Mouse (Mus musculus): ENCODE data around the gene Rpl7a. TPM values are rescaled to one million over a fixed set of nuclear protein-coding genes. Genes with fewer than 3 reads are reported as not detected.
"Not testable (repeated sequence)": the region's sequence is repeated elsewhere in the genome, so short reads cannot be mapped to it uniquely, and the experiment has no call there.

The Rpl7a gene
- total RNA-seq (2017), result 1,682 and 2,482 TPM in 2 replicates

GRCm38 (mm10) chr2:26910124-26910993 is at the start of gene Rpl7a, which contains the start of gene Med22:
Gene Rpl7a (plus strand): TSS chr2:26910764.
Gene Med22 (minus strand): TSS chr2:26910677.
- peak; percentile 69 to 82 for ATAC-seq (replicated peaks in 1 of 2; ENCODE audit: insufficient read depth in 1 of 2, low FRiP score in 2 of 2, low TSS enrichment in 1 of 2, low read depth in 1 of 2, poor library complexity in 2 of 2, severe bottlenecking in 2 of 2)

DNA sequence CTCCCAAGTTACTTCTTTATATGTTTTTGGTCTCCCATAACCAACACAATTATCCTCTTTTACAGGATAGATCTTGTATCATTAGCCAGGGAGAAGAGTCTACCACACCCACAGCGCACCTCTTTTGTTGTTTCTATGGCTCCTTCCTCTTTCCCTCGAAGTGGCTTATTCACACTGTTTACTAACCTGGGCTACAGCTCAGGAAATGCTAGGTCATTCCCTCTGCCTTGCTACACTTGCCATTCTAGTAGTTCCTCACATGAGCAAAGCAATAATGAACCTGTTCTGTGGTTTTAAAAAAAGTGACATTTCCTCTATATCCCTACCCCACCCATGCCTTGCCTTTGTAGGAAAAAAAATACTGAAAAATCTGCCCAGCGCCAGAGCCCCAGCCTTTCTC is 47.7 kb upstream of the Rpl7a start:
- ATAC-seq (replicated peaks in 1 of 2; ENCODE audit: insufficient read depth in 1 of 2, low FRiP score in 2 of 2, low TSS enrichment in 1 of 2, low read depth in 1 of 2, poor library complexity in 2 of 2, severe bottlenecking in 2 of 2), result peak; percentile 86 to 92

- ATAC-seq (replicated peaks in 1 of 2; ENCODE audit: insufficient read depth in 1 of 2, low FRiP score in 2 of 2, low TSS enrichment in 1 of 2, low read depth in 1 of 2, poor library complexity in 2 of 2, severe bottlenecking in 2 of 2), result no peak
Observed at GRCm38 (mm10) chr2:26864879-26865278, 45.7 kb upstream of the Rpl7a start, which contains the start of gene Abo. Gene Abo (minus strand): TSS chr2:26864979.

- ATAC-seq (replicated peaks in 1 of 2; ENCODE audit: insufficient read depth in 1 of 2, low FRiP score in 2 of 2, low TSS enrichment in 1 of 2, low read depth in 1 of 2, poor library complexity in 2 of 2, severe bottlenecking in 2 of 2), result no peak
Observed at GRCm38 (mm10) chr2:26870666-26871065, 39.9 kb upstream of the Rpl7a start.

GRCm38 (mm10) chr2:26878571-26878970 is 32.0 kb upstream of the Rpl7a start:
- no peak for ATAC-seq (replicated peaks in 1 of 2; ENCODE audit: insufficient read depth in 1 of 2, low FRiP score in 2 of 2, low TSS enrichment in 1 of 2, low read depth in 1 of 2, poor library complexity in 2 of 2, severe bottlenecking in 2 of 2)

GRCm38 (mm10) chr2:26885541-26885940 is 25.0 kb upstream of the Rpl7a start:
- ATAC-seq (replicated peaks in 1 of 2; ENCODE audit: insufficient read depth in 1 of 2, low FRiP score in 2 of 2, low TSS enrichment in 1 of 2, low read depth in 1 of 2, poor library complexity in 2 of 2, severe bottlenecking in 2 of 2), result not testable (repeated sequence)

GRCm38 (mm10) chr2:26886170-26886569 is 24.4 kb upstream of the Rpl7a start:
- ATAC-seq (replicated peaks in 1 of 2; ENCODE audit: insufficient read depth in 1 of 2, low FRiP score in 2 of 2, low TSS enrichment in 1 of 2, low read depth in 1 of 2, poor library complexity in 2 of 2, severe bottlenecking in 2 of 2), result not testable (repeated sequence)

DNA sequence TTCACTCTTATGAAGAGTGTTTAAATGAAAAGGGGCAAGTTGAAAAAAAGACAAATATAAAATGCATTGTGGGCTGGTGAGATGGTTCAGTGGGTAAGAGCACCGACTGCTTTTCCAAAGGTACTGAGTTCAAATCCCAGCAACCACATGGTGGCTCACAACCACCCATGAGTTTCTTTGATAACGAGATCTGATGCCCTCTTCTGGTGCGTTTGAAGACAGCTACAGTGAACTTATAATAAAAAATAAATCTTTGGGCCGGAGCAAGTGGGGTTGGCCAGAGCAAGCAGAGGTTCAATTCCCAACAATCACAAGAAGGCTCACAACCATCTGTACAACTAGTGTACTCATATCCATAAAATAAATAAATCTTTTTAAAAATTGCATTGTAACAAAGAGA is 14.7 kb upstream of the Rpl7a start:
- ATAC-seq (replicated peaks in 1 of 2; ENCODE audit: insufficient read depth in 1 of 2, low FRiP score in 2 of 2, low TSS enrichment in 1 of 2, low read depth in 1 of 2, poor library complexity in 2 of 2, severe bottlenecking in 2 of 2), result no peak

DNA sequence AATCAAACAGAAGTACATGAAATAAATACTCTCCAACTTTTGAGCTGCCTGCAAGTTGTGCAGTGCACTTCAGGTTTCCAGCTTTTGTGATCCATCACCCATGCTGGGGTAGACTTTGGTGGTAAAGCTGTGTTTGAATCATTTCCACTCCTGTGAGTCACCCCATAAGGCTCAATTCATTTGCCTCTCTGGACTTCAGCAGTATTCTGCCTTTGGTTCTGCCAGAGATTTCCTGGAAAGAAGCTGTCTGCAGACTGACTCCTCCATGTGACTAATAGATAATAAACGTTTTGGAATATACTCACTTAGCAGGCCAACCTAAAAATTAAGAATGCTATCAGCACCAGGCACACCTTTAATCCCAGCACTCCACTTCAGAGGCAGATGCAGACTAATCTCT is 9.8 kb upstream of the Rpl7a start:
- no peak for ATAC-seq (replicated peaks in 1 of 2; ENCODE audit: insufficient read depth in 1 of 2, low FRiP score in 2 of 2, low TSS enrichment in 1 of 2, low read depth in 1 of 2, poor library complexity in 2 of 2, severe bottlenecking in 2 of 2)

DNA sequence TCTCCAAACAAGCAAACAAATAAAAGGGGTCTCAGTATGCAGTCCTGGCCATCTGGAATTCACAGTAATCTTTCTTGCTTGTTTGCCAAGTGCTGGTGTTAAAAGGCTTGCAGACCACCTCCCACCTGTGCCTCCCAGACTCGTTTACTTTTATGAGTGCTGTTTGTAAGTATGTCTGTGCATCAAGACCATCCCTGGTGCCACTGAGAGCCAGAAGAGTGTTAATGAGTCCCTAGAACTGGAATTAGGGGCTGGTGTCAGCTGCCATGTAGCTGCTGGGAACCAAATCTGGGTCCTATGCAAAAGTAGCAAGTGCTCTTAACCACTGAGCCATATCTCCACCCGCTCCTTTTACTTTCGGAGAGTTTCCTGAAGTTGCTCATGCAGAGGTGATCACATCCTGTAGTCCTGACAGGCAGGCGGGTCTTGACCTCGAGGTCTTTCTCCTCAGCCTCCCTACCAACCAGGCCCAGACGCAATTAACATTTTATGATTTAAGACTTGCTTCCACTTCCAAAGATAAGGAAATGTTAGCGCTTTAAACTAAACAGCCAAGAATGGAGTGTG is 8.6 kb upstream of the Rpl7a start:
- ATAC-seq (replicated peaks in 1 of 2; ENCODE audit: insufficient read depth in 1 of 2, low FRiP score in 2 of 2, low TSS enrichment in 1 of 2, low read depth in 1 of 2, poor library complexity in 2 of 2, severe bottlenecking in 2 of 2), result no peak

DNA sequence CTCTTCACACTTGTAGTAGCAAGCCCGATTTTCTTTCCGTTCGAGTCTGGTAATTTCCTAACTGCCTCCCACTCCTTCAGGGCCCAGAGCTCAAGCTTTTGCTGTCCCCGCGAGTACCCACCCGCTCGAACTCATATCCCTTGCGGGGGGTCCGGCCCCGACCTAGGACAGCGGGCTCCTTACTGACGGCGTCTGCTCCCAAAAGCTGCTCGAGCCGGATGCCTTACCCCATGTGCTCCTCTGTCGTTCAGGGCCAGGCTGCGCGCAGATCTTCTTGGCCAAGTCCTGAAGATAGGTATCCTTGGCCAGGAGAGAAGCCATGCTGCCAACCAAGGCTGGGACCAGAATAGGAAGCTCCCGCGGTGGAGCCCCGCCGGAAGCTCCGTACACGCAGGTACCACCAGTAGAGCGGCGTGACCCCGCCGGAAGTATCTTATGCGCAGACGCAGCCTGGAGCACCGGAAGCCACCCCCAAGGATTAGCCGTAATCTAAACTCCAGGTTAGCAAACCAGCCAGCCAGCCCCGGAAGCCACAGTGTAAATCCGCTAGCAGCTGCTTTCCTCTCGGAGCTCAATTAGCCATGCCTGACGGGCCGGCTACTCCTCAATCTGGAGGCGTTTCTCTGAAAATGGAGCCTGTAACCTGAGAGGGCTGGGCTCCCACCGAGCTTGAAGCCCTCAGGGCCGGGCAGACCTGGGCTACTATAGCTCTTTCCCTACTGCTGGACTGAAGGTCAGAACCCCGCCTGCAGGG is 7.9 kb upstream of the Rpl7a start, which contains the start of gene Surf6:
Surf6 (minus strand) TSS at position 413 of the 754 bp plus-strand sequence.
- peak; percentile 84 to 94 for ATAC-seq (replicated peaks in 1 of 2; ENCODE audit: insufficient read depth in 1 of 2, low FRiP score in 2 of 2, low TSS enrichment in 1 of 2, low read depth in 1 of 2, poor library complexity in 2 of 2, severe bottlenecking in 2 of 2)

DNA sequence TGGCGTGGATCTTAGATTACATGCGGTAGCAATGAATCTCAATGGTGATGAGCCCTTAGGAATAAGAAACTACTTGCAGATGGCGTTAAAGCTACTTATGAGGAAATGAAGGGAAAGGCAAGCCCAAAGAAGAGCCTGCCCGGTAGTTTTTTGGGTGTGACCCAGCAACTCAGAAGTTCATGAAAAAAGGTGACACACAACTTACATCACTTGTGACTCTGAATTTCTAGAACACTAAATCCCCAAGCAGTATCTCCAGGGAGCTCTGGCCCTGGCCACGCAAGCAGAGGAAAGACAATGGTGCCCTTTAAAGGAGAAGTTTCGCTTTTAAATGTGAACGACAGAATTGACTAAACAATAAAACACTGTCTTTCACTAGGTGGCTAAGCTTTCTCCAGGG is 7.3 kb upstream of the Rpl7a start:
- ATAC-seq (replicated peaks in 1 of 2; ENCODE audit: insufficient read depth in 1 of 2, low FRiP score in 2 of 2, low TSS enrichment in 1 of 2, low read depth in 1 of 2, poor library complexity in 2 of 2, severe bottlenecking in 2 of 2), result no peak

DNA sequence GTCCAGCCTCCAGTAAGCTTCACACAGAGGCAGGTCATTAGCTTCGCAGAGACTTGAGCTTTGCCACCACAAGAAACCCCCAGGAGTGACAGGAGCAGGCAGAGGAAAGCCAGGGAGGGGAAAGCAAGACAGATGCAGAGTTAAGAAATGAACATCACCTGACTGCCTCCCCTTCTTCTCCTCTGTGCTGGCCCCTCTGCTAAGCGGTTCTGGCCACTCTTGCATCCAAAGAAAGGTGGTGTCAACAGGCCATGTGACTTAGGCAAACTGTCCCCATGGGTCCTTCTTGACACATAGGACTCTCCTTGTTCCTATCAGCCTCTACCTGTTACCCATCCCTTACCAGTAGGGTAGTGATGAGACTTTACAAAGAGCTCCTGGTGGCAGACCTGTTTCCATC is 4.6 kb upstream of the Rpl7a start:
- no peak for ATAC-seq (replicated peaks in 1 of 2; ENCODE audit: insufficient read depth in 1 of 2, low FRiP score in 2 of 2, low TSS enrichment in 1 of 2, low read depth in 1 of 2, poor library complexity in 2 of 2, severe bottlenecking in 2 of 2)

GRCm38 (mm10) chr2:26906431-26906830 is 4.1 kb upstream of the Rpl7a start:
- ATAC-seq (replicated peaks in 1 of 2; ENCODE audit: insufficient read depth in 1 of 2, low FRiP score in 2 of 2, low TSS enrichment in 1 of 2, low read depth in 1 of 2, poor library complexity in 2 of 2, severe bottlenecking in 2 of 2), result no peak

DNA sequence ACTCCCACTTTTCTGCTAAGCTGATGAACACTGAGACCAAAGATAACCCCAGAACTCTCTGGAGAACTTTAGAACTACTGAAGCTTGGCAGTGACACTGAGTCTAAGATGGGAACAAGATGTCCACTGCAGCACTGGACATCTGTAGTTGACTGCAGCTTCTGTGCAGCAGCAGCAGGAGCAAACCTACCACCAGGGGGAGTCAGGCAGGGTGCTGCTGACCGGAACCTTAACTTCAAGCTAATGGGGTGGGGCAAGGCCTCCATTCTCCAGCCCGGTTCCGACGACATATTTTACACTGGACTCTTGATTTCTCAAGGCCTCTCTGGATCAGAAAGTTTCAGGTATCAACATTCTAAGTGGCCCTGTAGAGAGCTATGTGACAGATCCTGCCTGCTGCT is 3.5 kb upstream of the Rpl7a start:
- no peak for ATAC-seq (replicated peaks in 1 of 2; ENCODE audit: insufficient read depth in 1 of 2, low FRiP score in 2 of 2, low TSS enrichment in 1 of 2, low read depth in 1 of 2, poor library complexity in 2 of 2, severe bottlenecking in 2 of 2)

DNA sequence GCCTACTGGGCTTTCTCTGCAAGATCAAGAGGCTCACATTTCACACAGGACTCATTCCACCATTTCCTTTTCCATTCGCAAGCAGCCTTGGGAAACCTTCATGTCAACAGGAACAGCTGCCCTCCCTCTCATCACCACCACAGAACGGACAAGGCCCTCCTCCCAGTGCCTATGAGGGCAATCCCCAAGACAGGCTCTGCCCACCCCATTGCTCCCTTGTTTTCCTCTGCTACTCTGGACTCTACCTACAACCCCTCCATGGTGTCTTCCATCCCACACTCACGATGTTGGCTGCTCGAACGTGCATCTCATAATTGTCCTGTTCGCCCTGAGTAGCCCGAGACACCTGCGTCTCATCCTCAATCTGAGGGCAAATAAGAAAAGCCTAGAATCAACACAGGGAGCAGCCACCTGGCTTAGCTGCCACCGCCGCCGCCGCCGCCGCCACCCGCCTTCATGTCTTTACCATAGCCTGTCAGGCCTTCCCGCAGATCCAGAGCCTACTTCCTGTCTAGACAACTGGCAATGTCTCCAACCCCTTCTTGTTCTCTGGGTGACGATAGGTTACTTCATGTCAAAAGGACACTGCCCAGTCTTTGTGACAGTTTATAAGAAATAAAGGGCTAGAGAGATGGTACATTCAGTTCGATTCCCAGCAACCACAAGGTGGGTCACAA is 1.7 kb upstream of the Rpl7a start:
- no peak for ATAC-seq (replicated peaks in 1 of 2; ENCODE audit: insufficient read depth in 1 of 2, low FRiP score in 2 of 2, low TSS enrichment in 1 of 2, low read depth in 1 of 2, poor library complexity in 2 of 2, severe bottlenecking in 2 of 2)

DNA sequence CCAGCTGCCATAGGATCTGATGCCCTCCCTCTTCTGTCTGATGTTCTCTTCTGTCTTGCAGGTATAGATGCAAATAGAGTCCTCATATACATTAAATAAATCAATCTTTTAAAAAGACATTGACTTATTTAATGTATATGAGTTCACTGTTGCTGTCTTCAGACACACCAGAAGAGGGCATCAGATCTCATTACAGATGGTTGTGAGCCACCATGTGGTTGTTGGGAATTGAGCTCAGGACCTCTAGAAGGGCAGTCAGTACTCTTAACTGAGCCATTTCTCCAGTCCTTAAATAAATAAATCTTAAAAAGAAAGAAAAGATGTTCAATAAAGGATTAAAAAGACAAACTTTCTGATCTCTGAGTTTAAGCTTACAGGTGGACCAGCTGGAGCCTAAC is 1.2 kb upstream of the Rpl7a start:
- no peak for ATAC-seq (replicated peaks in 1 of 2; ENCODE audit: insufficient read depth in 1 of 2, low FRiP score in 2 of 2, low TSS enrichment in 1 of 2, low read depth in 1 of 2, poor library complexity in 2 of 2, severe bottlenecking in 2 of 2)
